Comparison of ENCODE assay signal across 20 mouse cellular contexts in the genomic region with DNA sequence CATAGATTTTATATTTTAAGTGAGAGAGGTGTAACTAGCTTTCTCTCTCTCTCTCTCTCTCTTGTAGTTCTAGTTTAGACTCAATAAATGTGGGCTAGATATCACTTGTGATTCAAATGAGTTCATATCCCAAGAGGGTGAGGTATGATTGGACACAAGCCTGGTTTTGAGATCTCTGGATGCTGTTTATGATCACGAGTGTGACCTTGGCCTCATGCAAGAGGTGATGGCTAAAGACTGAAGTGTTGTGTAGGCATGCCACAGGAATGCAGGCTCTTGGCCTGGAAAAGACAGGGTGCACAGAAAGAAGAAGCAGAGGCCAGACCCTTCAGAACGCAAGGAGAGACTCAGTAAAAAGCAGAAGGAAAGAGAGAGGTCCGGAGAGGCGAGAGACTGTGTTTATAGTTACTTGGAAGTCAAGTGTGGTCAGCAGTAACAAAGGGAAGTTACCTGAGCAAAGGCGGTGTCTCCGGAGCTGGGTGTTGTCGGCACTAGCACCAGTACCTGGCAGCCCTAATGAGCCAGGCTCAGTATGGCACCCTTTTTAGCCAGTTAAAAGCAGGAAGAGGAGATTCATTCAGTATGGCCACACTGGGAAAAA. TPM values are rescaled to one million over a fixed set of nuclear protein-coding genes. Genes with fewer than 3 reads are reported as not detected.
DNase-seq lines count a peak whose midpoint lies in the region; ATAC-seq and TF ChIP-seq lines count a peak whose summit lies in the region.
"Had no signal": no experiment of that assay in that cellular context is flagged by ENCODE, and none has a peak within 500 bp of the region (broad histone marks: within the 10 kb centered on the region; RNA-seq: fewer than 3 reads in every experiment).

No protein-coding gene starts in this region.

- peak in 1 of 2 experiments; percentile 48 for DNase-seq in heart, adult 2 months
- no peak for DNase-seq in heart, adult 8-10 months (ENCODE audit: low spot score)
- DNase-seq in Muller cell, postnatal 12 days (ENCODE audit: inconsistent ontology term) = peak; percentile 11
- DNase-seq in urinary bladder, postnatal 36 days (ENCODE audit: low spot score in 2 of 2) = no peak
- no peak for DNase-seq in hindbrain, postnatal 0 days (ENCODE audit: low spot score)
- DNase-seq in midbrain, embryonic 11.5 days (ENCODE audit: low spot score, missing footprints) = no peak
- DNase-seq: adrenal gland, postnatal 36 days; cerebellum, postnatal 25 days; kidney, postnatal 10 days; layer of hippocampus, adult 9-11 months; lung, adult 2 months; right cerebral cortex, postnatal 25 days had no signal

- TF ChIP-seq CTCF in heart, adult 2 months (IDR thresholded peaks at IDR 0.05) = no peak
- TF ChIP-seq CTCF in hindbrain, postnatal 0 days (IDR thresholded peaks at IDR 0.05; ENCODE audit: low read depth) = no peak

- TF ChIP-seq EP300 in heart, adult 2 months (IDR thresholded peaks at IDR 0.05; ENCODE audit: insufficient read depth, low read depth, low read length) = 0 out of 2 replicates have a peak, but pooled peaks have one; percentile 64

- H3K4me3 ChIP-seq in heart, adult 2 months = no peak overlapping the region
- no peak overlapping the region for H3K4me3 ChIP-seq in hindbrain, postnatal 0 days (ENCODE audit: low read length)
- no peak overlapping the region for H3K4me3 ChIP-seq in midbrain, embryonic 11.5 days (ENCODE audit: low read depth, low read length)
- H3K4me3 ChIP-seq: embryonic facial prominence, embryonic 12.5 days; forebrain, embryonic 10.5 days; neural tube, embryonic 12.5 days had no signal

- H3K36me3 ChIP-seq in heart, adult 2 months (ENCODE audit: control insufficient read depth, insufficient read depth, low read length) = peaks cover 3% of the 10 kb centered on the region; the same call in 1 of the 2 replicates
- H3K36me3 ChIP-seq in hindbrain, postnatal 0 days (ENCODE audit: insufficient read depth, low read length) = no peaks in the 10 kb centered on the region
- H3K36me3 ChIP-seq in midbrain, embryonic 11.5 days (ENCODE audit: control insufficient read depth, insufficient read depth, low read length) = no peaks in the 10 kb centered on the region
- H3K36me3 ChIP-seq: embryonic facial prominence, embryonic 12.5 days; neural tube, embryonic 12.5 days had no signal

- H3K79me2 ChIP-seq in heart, adult 2 months (replicated peaks; ENCODE audit: control insufficient read depth, insufficient read depth, low read length) = no peaks in the 10 kb centered on the region

- no peak overlapping the region for H3K9ac ChIP-seq in heart, adult 2 months (ENCODE audit: low read depth, low read length)
- no peak overlapping the region for H3K9ac ChIP-seq in hindbrain, postnatal 0 days (replicated peaks; ENCODE audit: low read length)
- no peak overlapping the region for H3K9ac ChIP-seq in midbrain, embryonic 11.5 days (ENCODE audit: low read length)
- H3K9ac ChIP-seq: embryonic facial prominence, embryonic 12.5 days; neural tube, embryonic 12.5 days had no signal

- ATAC-seq in granulocyte monocyte progenitor cell, adult 5-6 weeks (replicated peaks; ENCODE audit: poor library complexity, severe bottlenecking) = peak; percentile 76
- ATAC-seq in megakaryocyte progenitor cell, adult 5-6 weeks (replicated peaks; ENCODE audit: poor library complexity) = peak; percentile 55
- ATAC-seq in hindbrain, postnatal 0 days = no peak
- no peak for ATAC-seq in midbrain, embryonic 11.5 days (ENCODE audit: low FRiP score)
- ATAC-seq: intestine, embryonic 16.5 days; midbrain, embryonic 16.5 days had no signal

- H3K4me1 ChIP-seq in heart, adult 2 months (ENCODE audit: control insufficient read depth, insufficient read depth, low read length) = peaks cover 22% of the 10 kb centered on the region
- H3K4me1 ChIP-seq in hindbrain, postnatal 0 days (ENCODE audit: insufficient read depth, low read length) = peaks cover 17% of the 10 kb centered on the region
- no peaks in the 10 kb centered on the region for H3K4me1 ChIP-seq in midbrain, embryonic 11.5 days (ENCODE audit: control insufficient read depth, insufficient read depth, low read length)
- H3K4me1 ChIP-seq: embryonic facial prominence, embryonic 12.5 days had no signal

- H3K27me3 ChIP-seq in heart, adult 2 months (ENCODE audit: control insufficient read depth, insufficient read depth, low read length) = no peaks in the 10 kb centered on the region
- no peaks in the 10 kb centered on the region for H3K27me3 ChIP-seq in hindbrain, postnatal 0 days (ENCODE audit: insufficient read depth, low read length)
- no peaks in the 10 kb centered on the region for H3K27me3 ChIP-seq in midbrain, embryonic 11.5 days (ENCODE audit: control insufficient read depth, insufficient read depth, low read length)
- H3K27me3 ChIP-seq: embryonic facial prominence, embryonic 12.5 days; neural tube, embryonic 12.5 days had no signal

- intact Hi-C loops in heart, adult 2 months (cut with DNase I) = no loop called here

- no peaks in the 10 kb centered on the region for H3K9me3 ChIP-seq in hindbrain, postnatal 0 days (ENCODE audit: low read length)
- H3K9me3 ChIP-seq in midbrain, embryonic 11.5 days (ENCODE audit: control insufficient read depth, low read length) = no peaks in the 10 kb centered on the region
- H3K9me3 ChIP-seq: embryonic facial prominence, embryonic 12.5 days; forebrain, embryonic 10.5 days; G1E; neural tube, embryonic 12.5 days had no signal

- no peak for TF ChIP-seq POLR2A in heart, adult 2 months (IDR thresholded peaks at IDR 0.05; ENCODE audit: insufficient read depth, low read depth, low read length)

- H3K4me2 ChIP-seq in hindbrain, postnatal 0 days (ENCODE audit: low read depth, low read length) = no peak overlapping the region
- H3K4me2 ChIP-seq in midbrain, embryonic 11.5 days = no peak overlapping the region
- H3K4me2 ChIP-seq: embryonic facial prominence, embryonic 12.5 days; neural tube, embryonic 12.5 days had no signal

- peak overlapping the region; percentile 68 for H3K27ac ChIP-seq in heart, adult 2 months
- no peak overlapping the region for H3K27ac ChIP-seq in hindbrain, postnatal 0 days
- H3K27ac ChIP-seq in midbrain, embryonic 11.5 days (ENCODE audit: low read depth, low read length) = no peak overlapping the region
- H3K27ac ChIP-seq: embryonic facial prominence, embryonic 12.5 days; forebrain, embryonic 10.5 days; neural tube, embryonic 12.5 days had no signal

- 57% methylated on average over 7 of the region's 7 CpGs for WGBS in heart, adult 2 months
- 84% methylated on average over 7 of the region's 7 CpGs for WGBS in hindbrain, postnatal 0 days
- WGBS in midbrain, embryonic 11.5 days = 89% methylated on average over 7 of the region's 7 CpGs

RNA-seq across cellular contexts. Expression of gene St3gal2, which starts 24.7 kb away (rescaled TPM):
- 10 to 100 TPM; 20.2 to 22.0 TPM for total RNA-seq in heart, adult 2 months (2021)
- 25.9 and 34.8 TPM in 2 replicates for polyA plus RNA-seq in heart, adult 2 months (2012; rRNA removed)
- total RNA-seq in heart, adult 8-10 months (2022) = 10 to 100 TPM; 21.3 to 25.4 (median 24.1) TPM
- total RNA-seq in granulocyte monocyte progenitor cell, adult 5-6 weeks (2014; fragmentation: Nextera tagmentation) = 8.3 and 9.4 TPM in 2 replicates
- total RNA-seq in granulocyte monocyte progenitor cell, adult 5-6 weeks (2017) = 3.3 and 4.3 TPM in 2 replicates
- 5.8 and 6.5 TPM in 2 replicates for total RNA-seq in megakaryocyte progenitor cell, adult 5-6 weeks (2015)
- 4.3 and 6.9 TPM in 2 replicates for total RNA-seq in megakaryocyte progenitor cell, adult 5-6 weeks (2017)
- 32.2 and 39.6 TPM in 2 replicates for total RNA-seq in hindbrain, postnatal 0 days (2014; rRNA removed)
- 19.9 and 20.2 TPM in 2 replicates for polyA plus RNA-seq in hindbrain, postnatal 0 days (2015; fragmentation: Nextera tagmentation; extraction: Ambion mirVana)
- 11.2 and 11.3 TPM in 2 replicates for polyA plus RNA-seq in midbrain, embryonic 11.5 days (2014; fragmentation: Nextera tagmentation; extraction: Ambion mirVana)

RNA-seq across cellular contexts. Expression of gene Fuk, which starts 42.1 kb away (rescaled TPM):
- 1 to 10 TPM; 4.5 to 4.6 TPM for total RNA-seq in heart, adult 2 months (2021)
- polyA plus RNA-seq in heart, adult 2 months (2012; rRNA removed) = 6.2 and 8.8 TPM in 2 replicates
- total RNA-seq in heart, adult 8-10 months (2022) = 1 to 10 TPM; 4.5 to 5.4 (median 4.6) TPM
- 3.9 and 4.4 TPM in 2 replicates for total RNA-seq in granulocyte monocyte progenitor cell, adult 5-6 weeks (2014; fragmentation: Nextera tagmentation)
- 1.8 and 4.0 TPM in 2 replicates for total RNA-seq in granulocyte monocyte progenitor cell, adult 5-6 weeks (2017)
- 2.6 and 3.0 TPM in 2 replicates for total RNA-seq in megakaryocyte progenitor cell, adult 5-6 weeks (2015)
- total RNA-seq in megakaryocyte progenitor cell, adult 5-6 weeks (2017) = 3.0 and 6.0 TPM in 2 replicates
- total RNA-seq in hindbrain, postnatal 0 days (2014; rRNA removed) = 11.0 and 17.9 TPM in 2 replicates
- polyA plus RNA-seq in hindbrain, postnatal 0 days (2015; fragmentation: Nextera tagmentation; extraction: Ambion mirVana) = 5.3 and 5.8 TPM in 2 replicates
- 4.0 and 4.3 TPM in 2 replicates for polyA plus RNA-seq in midbrain, embryonic 11.5 days (2014; fragmentation: Nextera tagmentation; extraction: Ambion mirVana)

RNA-seq across cellular contexts. Expression of gene Ddx19a, which starts 53.2 kb away (rescaled TPM):
- total RNA-seq in heart, adult 2 months (2021) = 10 to 100 TPM; 31.7 to 34.8 TPM
- polyA plus RNA-seq in heart, adult 2 months (2012; rRNA removed) = 18.0 and 29.5 TPM in 2 replicates
- total RNA-seq in heart, adult 8-10 months (2022) = 10 to 100 TPM; 30.7 to 37.3 (median 35.3) TPM
- 72.5 and 80.3 TPM in 2 replicates for total RNA-seq in granulocyte monocyte progenitor cell, adult 5-6 weeks (2014; fragmentation: Nextera tagmentation)
- total RNA-seq in granulocyte monocyte progenitor cell, adult 5-6 weeks (2017) = 40.9 and 43.1 TPM in 2 replicates
- 75.2 and 76.8 TPM in 2 replicates for total RNA-seq in megakaryocyte progenitor cell, adult 5-6 weeks (2015)
- total RNA-seq in megakaryocyte progenitor cell, adult 5-6 weeks (2017) = 37.4 and 48.8 TPM in 2 replicates
- total RNA-seq in hindbrain, postnatal 0 days (2014; rRNA removed) = 30.9 and 35.1 TPM in 2 replicates
- polyA plus RNA-seq in hindbrain, postnatal 0 days (2015; fragmentation: Nextera tagmentation; extraction: Ambion mirVana) = 10.8 and 10.9 TPM in 2 replicates
- 32.8 and 33.4 TPM in 2 replicates for polyA plus RNA-seq in midbrain, embryonic 11.5 days (2014; fragmentation: Nextera tagmentation; extraction: Ambion mirVana)

Comparison
In these comparisons a context has a peak if more than half of its experiments do, and no peak if none do; other contexts are left out.
1. ATAC-seq: peak in granulocyte monocyte progenitor cell, adult 5-6 weeks (single experiment) and megakaryocyte progenitor cell, adult 5-6 weeks (single experiment); none in hindbrain, postnatal 0 days (single experiment) and midbrain, embryonic 11.5 days (single experiment).